Mouse (Mus musculus): ENCODE measurements around the gene Gorasp1. TPM values are rescaled to one million over a fixed set of nuclear protein-coding genes. Genes with fewer than 3 reads are reported as not detected.

Gene Gorasp1
- polyA plus RNA-seq, 1 experiment: 0.49 TPM

GRCm38 (mm10) chr9:119973869-119974520, 36.6 kb upstream of the Gorasp1 start:
- no peaks in the 10 kb centered on the region for H3K27me3 ChIP-seq (ENCODE audit: control insufficient read depth)
- TF ChIP-seq GATA1 (IDR thresholded peaks at IDR 0.05; ENCODE audit: low read length): no peak
- H3K4me3 ChIP-seq (replicated peaks): no peak overlapping the region
- no peaks in the 10 kb centered on the region; the same call in 1 of the 2 replicates for H3K9me3 ChIP-seq (ENCODE audit: control insufficient read depth, low read length)
- H3K4me1 ChIP-seq (ENCODE audit: control insufficient read depth): peaks cover 11% of the 10 kb centered on the region
- peaks cover 12% of the 10 kb centered on the region; the same call in 1 of the 2 replicates for H3K36me3 ChIP-seq (ENCODE audit: control insufficient read depth)

- peaks cover 10% of the 10 kb centered on the region for H3K4me1 ChIP-seq (ENCODE audit: control insufficient read depth)
- no peaks in the 10 kb centered on the region; the same call in 1 of the 2 replicates for H3K9me3 ChIP-seq (ENCODE audit: control insufficient read depth, low read length)
- TF ChIP-seq TAL1 (IDR thresholded peaks at IDR 0.05; ENCODE audit: low read length) (no peak), GATA1 (IDR thresholded peaks at IDR 0.05; ENCODE audit: low read length) (no peak)
- H3K36me3 ChIP-seq (ENCODE audit: control insufficient read depth): peaks cover 12% of the 10 kb centered on the region; the same call in 1 of the 2 replicates
- H3K4me3 ChIP-seq (replicated peaks): no peak overlapping the region
- H3K27me3 ChIP-seq (ENCODE audit: control insufficient read depth): no peaks in the 10 kb centered on the region
These were observed 35.9 kb upstream of the Gorasp1 start for GRCm38 (mm10) chr9:119973281-119973680.

GRCm38 (mm10) chr9:119972582-119972981, 35.2 kb upstream of the Gorasp1 start:
- H3K4me3 ChIP-seq (replicated peaks): no peak overlapping the region
- peaks cover 7% of the 10 kb centered on the region for H3K4me1 ChIP-seq (ENCODE audit: control insufficient read depth)
- no peaks in the 10 kb centered on the region for H3K27me3 ChIP-seq (ENCODE audit: control insufficient read depth)
- no peaks in the 10 kb centered on the region; the same call in 1 of the 2 replicates for H3K9me3 ChIP-seq (ENCODE audit: control insufficient read depth, low read length)
- peaks cover 12% of the 10 kb centered on the region; the same call in 1 of the 2 replicates for H3K36me3 ChIP-seq (ENCODE audit: control insufficient read depth)
- TF ChIP-seq TAL1 (IDR thresholded peaks at IDR 0.05; ENCODE audit: low read length): no peak
- TF ChIP-seq GATA1 (IDR thresholded peaks at IDR 0.05; ENCODE audit: low read length): no peak

- Histone ChIP-seq H3K36me3 (ENCODE audit: control insufficient read depth) (peaks cover 12% of the 10 kb centered on the region; the same call in 1 of the 2 replicates), H3K27me3 (ENCODE audit: control insufficient read depth) (no peaks in the 10 kb centered on the region), H3K9me3 (ENCODE audit: control insufficient read depth, low read length) (no peaks in the 10 kb centered on the region; the same call in 1 of the 2 replicates), H3K4me3 (replicated peaks) (no peak overlapping the region), H3K4me1 (ENCODE audit: control insufficient read depth) (peaks cover 6% of the 10 kb centered on the region)
- TF ChIP-seq GATA1 (IDR thresholded peaks at IDR 0.05; ENCODE audit: low read length) (no peak), TAL1 (IDR thresholded peaks at IDR 0.05; ENCODE audit: low read length) (no peak)
These were observed 34.8 kb upstream of the Gorasp1 start for GRCm38 (mm10) chr9:119972166-119972565.

GRCm38 (mm10) chr9:119970763-119971656, 33.6 kb upstream of the Gorasp1 start:
- H3K4me3 ChIP-seq (replicated peaks): no peak overlapping the region
- no peaks in the 10 kb centered on the region for H3K4me1 ChIP-seq (ENCODE audit: control insufficient read depth)
- TF ChIP-seq GATA1 (IDR thresholded peaks at IDR 0.05; ENCODE audit: low read length) (no peak), TAL1 (IDR thresholded peaks at IDR 0.05; ENCODE audit: low read length) (no peak)
- H3K27me3 ChIP-seq (ENCODE audit: control insufficient read depth): no peaks in the 10 kb centered on the region
- H3K9me3 ChIP-seq (ENCODE audit: control insufficient read depth, low read length): no peaks in the 10 kb centered on the region; the same call in 1 of the 2 replicates
- peaks cover 12% of the 10 kb centered on the region; the same call in 1 of the 2 replicates for H3K36me3 ChIP-seq (ENCODE audit: control insufficient read depth)

GRCm38 (mm10) chr9:119970221-119970620, 32.9 kb upstream of the Gorasp1 start:
- TF ChIP-seq TAL1 (IDR thresholded peaks at IDR 0.05; ENCODE audit: low read length): no peak
- no peak for TF ChIP-seq GATA1 (IDR thresholded peaks at IDR 0.05; ENCODE audit: low read length)
- Histone ChIP-seq H3K4me1 (ENCODE audit: control insufficient read depth) (no peaks in the 10 kb centered on the region), H3K4me3 (replicated peaks) (no peak overlapping the region), H3K9me3 (ENCODE audit: control insufficient read depth, low read length) (no peaks in the 10 kb centered on the region; the same call in 1 of the 2 replicates), H3K27me3 (ENCODE audit: control insufficient read depth) (no peaks in the 10 kb centered on the region), H3K36me3 (ENCODE audit: control insufficient read depth) (peaks cover 12% of the 10 kb centered on the region; the same call in 1 of the 2 replicates)

- Histone ChIP-seq H3K27me3 (ENCODE audit: control insufficient read depth) (no peaks in the 10 kb centered on the region), H3K36me3 (ENCODE audit: control insufficient read depth) (peaks cover 12% of the 10 kb centered on the region; the same call in 1 of the 2 replicates), H3K4me1 (ENCODE audit: control insufficient read depth) (no peaks in the 10 kb centered on the region), H3K4me3 (replicated peaks) (no peak overlapping the region), H3K9me3 (ENCODE audit: control insufficient read depth, low read length) (no peaks in the 10 kb centered on the region; the same call in 1 of the 2 replicates)
- TF ChIP-seq TAL1 (IDR thresholded peaks at IDR 0.05; ENCODE audit: low read length): no peak
- TF ChIP-seq GATA1 (IDR thresholded peaks at IDR 0.05; ENCODE audit: low read length): no peak
These were observed 32.4 kb upstream of the Gorasp1 start for GRCm38 (mm10) chr9:119969811-119970210.

- Histone ChIP-seq H3K36me3 (ENCODE audit: control insufficient read depth) (no peaks in the 10 kb centered on the region), H3K4me1 (ENCODE audit: control insufficient read depth) (peaks cover 8% of the 10 kb centered on the region), H3K4me3 (replicated peaks) (no peak overlapping the region), H3K27me3 (ENCODE audit: control insufficient read depth) (no peaks in the 10 kb centered on the region), H3K9me3 (ENCODE audit: control insufficient read depth, low read length) (no peaks in the 10 kb centered on the region)
- TF ChIP-seq TAL1 (IDR thresholded peaks at IDR 0.05; ENCODE audit: low read length) (no peak), GATA1 (IDR thresholded peaks at IDR 0.05; ENCODE audit: low read length) (no peak)
These were observed 29.0 kb upstream of the Gorasp1 start for GRCm38 (mm10) chr9:119966221-119966910.

All from erythroblast, embryonic 14.5 days (primary cell).